Mouse (Mus musculus): Measurements from ENCODE around the gene Trim24. TPM values are rescaled to one million over a fixed set of nuclear protein-coding genes. Genes with fewer than 3 reads are reported as not detected.

Gene Trim24
- 14.4 and 16.8 TPM in 2 replicates for polyA plus RNA-seq (2012; ENCODE audit: low replicate concordance)

GRCm38 (mm10) chr6:37870245-37871136, at the start of gene Trim24:
Gene Trim24 (plus strand): TSS chr6:37870811.

Other genes starting within 250 kb of the Trim24 start
- gene Svopl, start 176.2 kb downstream of the Trim24 start, polyA plus RNA-seq (2012; ENCODE audit: low replicate concordance): not detected in 2 replicates
- gene Tmem213, start 238.4 kb downstream of the Trim24 start, polyA plus RNA-seq (2012; ENCODE audit: low replicate concordance): not detected in 2 replicates